Mouse (Mus musculus) Muller cell, postnatal 12 days (primary cell): ENCODE measurements around the gene Zcchc17.

Experiments
- DNase-seq: peaks from one replicate; pipeline ENCODE4 v3.0.0-alpha.2; 2015; ENCODE audit errors: inconsistent ontology term

Gene Zcchc17

GRCm38 (mm10) chr4:130286531-130286930 is 73.2 kb downstream of the Zcchc17 start:
- DNase-seq = no peak

- no peak for DNase-seq
Observed at GRCm38 (mm10) chr4:130283826-130284225, 75.9 kb downstream of the Zcchc17 start.

- DNase-seq = no peak
Observed at GRCm38 (mm10) chr4:130282856-130283255, 76.9 kb downstream of the Zcchc17 start.

- DNase-seq = no peak
Observed at GRCm38 (mm10) chr4:130279105-130279504, 80.6 kb downstream of the Zcchc17 start, which contains the start of gene Serinc2. TSS of gene Serinc2 (minus strand) at chr4:130279205.

- DNase-seq = no peak
Observed at GRCm38 (mm10) chr4:130276573-130277176, 83.1 kb downstream of the Zcchc17 start.

- DNase-seq = no peak
Observed at GRCm38 (mm10) chr4:130275823-130276105, 84.0 kb downstream of the Zcchc17 start.

- peak; percentile 35 for DNase-seq
Observed at GRCm38 (mm10) chr4:130275016-130275822, 84.5 kb downstream of the Zcchc17 start.

GRCm38 (mm10) chr4:130274346-130275015 is 85.3 kb downstream of the Zcchc17 start:
- peak; percentile 53 for DNase-seq

- peak; percentile 78 for DNase-seq
Observed at GRCm38 (mm10) chr4:130273698-130274345, 85.9 kb downstream of the Zcchc17 start.

GRCm38 (mm10) chr4:130270611-130271347 is 89.0 kb downstream of the Zcchc17 start:
- DNase-seq = no peak

- DNase-seq = no peak
Observed at GRCm38 (mm10) chr4:130270089-130270488, 89.7 kb downstream of the Zcchc17 start.

GRCm38 (mm10) chr4:130268736-130269135 is 91.0 kb downstream of the Zcchc17 start:
- no peak for DNase-seq

- DNase-seq = no peak
Observed at GRCm38 (mm10) chr4:130267069-130267468, 92.7 kb downstream of the Zcchc17 start.

- DNase-seq = no peak
Observed at GRCm38 (mm10) chr4:130266601-130267000, 93.1 kb downstream of the Zcchc17 start.
